Mouse (Mus musculus): Measurements from ENCODE around the gene Zfp622. TPM values are rescaled to one million over a fixed set of nuclear protein-coding genes. Genes with fewer than 3 reads are reported as not detected.

Zfp622 gene
- polyA plus RNA-seq, 1 experiment: 70.8 TPM

DNA sequence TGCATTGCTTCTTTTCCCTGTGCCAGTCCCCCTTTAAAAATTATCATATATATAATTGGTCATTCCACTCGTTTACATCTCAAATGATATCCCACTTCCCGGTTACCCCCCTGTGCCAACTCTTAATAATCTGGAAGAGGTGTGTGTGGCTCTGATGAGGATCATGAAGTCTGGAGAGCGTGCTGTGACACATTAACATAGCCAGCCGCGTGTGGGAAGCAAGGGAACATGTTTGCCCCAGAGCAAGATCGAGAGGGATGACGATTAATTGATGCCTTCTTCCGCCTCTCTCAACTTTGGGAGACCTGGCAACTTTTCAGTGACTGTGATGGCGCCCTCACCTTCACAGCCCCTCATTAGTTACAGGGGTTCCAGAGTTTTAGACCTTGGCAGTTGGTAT is 34.5 kb upstream of the Zfp622 start:
- no peaks in the 10 kb centered on the region for H3K27me3 ChIP-seq (ENCODE audit: control insufficient read depth, insufficient read depth, low read length, poor library complexity, severe bottlenecking)
- TF ChIP-seq CTCF (IDR thresholded peaks at IDR 0.05; ENCODE audit: low read depth, low read length) (no peak), POLR2A (IDR thresholded peaks at IDR 0.05; ENCODE audit: insufficient read depth, low read length) (no peak), EP300 (IDR thresholded peaks at IDR 0.05; ENCODE audit: insufficient read depth, low read depth, low read length) (no peak)
- no peak overlapping the region for H3K4me3 ChIP-seq (ENCODE audit: low read depth, low read length)

DNA sequence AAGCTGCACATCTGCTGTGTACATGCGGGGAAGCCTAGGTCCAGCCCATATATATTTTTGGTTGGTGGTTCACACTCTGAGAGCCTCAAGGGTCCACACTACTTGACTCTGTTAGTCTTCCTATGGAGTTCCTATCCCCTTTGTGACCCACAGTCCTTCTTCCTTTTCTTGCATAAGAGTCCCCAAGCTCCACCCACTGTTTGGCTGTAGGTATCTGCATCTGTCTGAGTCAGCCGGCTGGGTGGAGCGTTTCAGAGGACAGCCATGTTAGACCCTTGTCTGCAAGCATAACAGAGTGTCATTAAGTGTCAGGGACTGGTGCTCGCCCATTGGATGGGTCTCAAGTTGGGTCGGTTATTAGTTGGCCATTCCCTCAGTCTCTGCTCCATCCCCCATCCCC is 33.6 kb upstream of the Zfp622 start:
- no peak overlapping the region for H3K4me3 ChIP-seq (ENCODE audit: low read depth, low read length)
- no peak overlapping the region for H3K27ac ChIP-seq (ENCODE audit: insufficient read depth, low read length)
- no peaks in the 10 kb centered on the region for H3K4me1 ChIP-seq (ENCODE audit: control insufficient read depth, insufficient read depth, low read length)
- no peak overlapping the region for H3K9ac ChIP-seq (ENCODE audit: low read depth, poor library complexity, severe bottlenecking)
- no peaks in the 10 kb centered on the region for H3K9me3 ChIP-seq (replicated peaks; ENCODE audit: control insufficient read depth, insufficient read depth, low read length, poor library complexity, severe bottlenecking)
- no peaks in the 10 kb centered on the region for H3K27me3 ChIP-seq (ENCODE audit: control insufficient read depth, insufficient read depth, low read length, poor library complexity, severe bottlenecking)
- no peak for TF ChIP-seq POLR2A (IDR thresholded peaks at IDR 0.05; ENCODE audit: insufficient read depth, low read length)
- no peak for TF ChIP-seq CTCF (IDR thresholded peaks at IDR 0.05; ENCODE audit: low read depth, low read length)
- TF ChIP-seq EP300 (IDR thresholded peaks at IDR 0.05; ENCODE audit: insufficient read depth, low read depth, low read length): no peak
- no peaks in the 10 kb centered on the region for H3K36me3 ChIP-seq (ENCODE audit: control insufficient read depth, insufficient read depth, low read length, poor library complexity, severe bottlenecking)

More for the DNA sequence above, 34.5 kb upstream of the Zfp622 start:
- no peak overlapping the region for H3K27ac ChIP-seq (ENCODE audit: insufficient read depth, low read length)
- H3K9ac ChIP-seq (ENCODE audit: low read depth, poor library complexity, severe bottlenecking): no peak overlapping the region
- no peaks in the 10 kb centered on the region for H3K36me3 ChIP-seq (ENCODE audit: control insufficient read depth, insufficient read depth, low read length, poor library complexity, severe bottlenecking)
- no peaks in the 10 kb centered on the region for H3K9me3 ChIP-seq (replicated peaks; ENCODE audit: control insufficient read depth, insufficient read depth, low read length, poor library complexity, severe bottlenecking)
- H3K4me1 ChIP-seq (ENCODE audit: control insufficient read depth, insufficient read depth, low read length): no peaks in the 10 kb centered on the region

DNA sequence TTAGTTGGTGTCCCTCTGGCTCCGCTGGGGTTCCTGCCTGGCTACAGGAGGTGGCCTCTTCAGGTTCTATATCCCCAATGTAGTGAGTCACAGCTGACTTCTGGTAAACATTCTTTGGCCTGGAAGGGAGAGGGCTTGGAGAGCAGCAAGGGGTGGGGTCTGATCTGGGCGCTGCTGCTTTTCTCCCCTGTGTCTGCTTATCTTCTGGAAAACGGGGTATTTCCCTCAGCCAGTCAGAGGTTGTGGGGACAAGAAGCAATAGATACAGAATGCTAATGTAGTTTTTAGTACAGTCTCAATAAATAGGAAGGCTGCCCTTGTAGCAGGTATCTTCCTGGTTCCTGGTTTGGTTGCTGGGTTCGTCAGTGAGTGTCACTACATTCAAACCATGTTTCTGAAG is 33.1 kb upstream of the Zfp622 start:
- Histone ChIP-seq H3K9ac (ENCODE audit: low read depth, poor library complexity, severe bottlenecking) (no peak overlapping the region), H3K4me3 (ENCODE audit: low read depth, low read length) (no peak overlapping the region), H3K27ac (ENCODE audit: insufficient read depth, low read length) (no peak overlapping the region), H3K4me1 (ENCODE audit: control insufficient read depth, insufficient read depth, low read length) (no peaks in the 10 kb centered on the region), H3K36me3 (ENCODE audit: control insufficient read depth, insufficient read depth, low read length, poor library complexity, severe bottlenecking) (no peaks in the 10 kb centered on the region), H3K27me3 (ENCODE audit: control insufficient read depth, insufficient read depth, low read length, poor library complexity, severe bottlenecking) (no peaks in the 10 kb centered on the region), H3K9me3 (replicated peaks; ENCODE audit: control insufficient read depth, insufficient read depth, low read length, poor library complexity, severe bottlenecking) (no peaks in the 10 kb centered on the region)
- no peak for TF ChIP-seq POLR2A (IDR thresholded peaks at IDR 0.05; ENCODE audit: insufficient read depth, low read length)
- TF ChIP-seq EP300 (IDR thresholded peaks at IDR 0.05; ENCODE audit: insufficient read depth, low read depth, low read length): no peak
- no peak for TF ChIP-seq CTCF (IDR thresholded peaks at IDR 0.05; ENCODE audit: low read depth, low read length)

DNA sequence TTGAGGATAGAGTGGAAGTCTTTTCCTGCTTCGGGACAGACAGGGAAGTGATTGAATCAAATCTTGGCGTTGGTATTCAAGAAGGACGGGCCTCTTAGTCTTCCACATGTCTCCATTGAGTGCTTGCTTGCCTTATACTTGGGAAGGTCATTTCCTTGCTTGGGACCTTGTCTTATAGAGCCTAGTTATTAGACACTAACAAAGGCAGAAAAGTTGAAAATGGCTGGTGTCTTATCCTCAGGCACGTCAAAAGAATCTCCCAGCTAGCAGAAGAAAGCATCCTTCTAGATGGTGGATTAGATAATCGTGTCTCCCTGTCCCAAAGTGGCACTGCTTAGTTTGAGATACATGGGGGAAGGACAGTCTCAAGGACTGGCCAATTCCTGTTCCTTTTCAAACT is 28.2 kb upstream of the Zfp622 start:
- Histone ChIP-seq H3K9ac (ENCODE audit: low read depth, poor library complexity, severe bottlenecking) (no peak overlapping the region), H3K9me3 (replicated peaks; ENCODE audit: control insufficient read depth, insufficient read depth, low read length, poor library complexity, severe bottlenecking) (no peaks in the 10 kb centered on the region), H3K27ac (ENCODE audit: insufficient read depth, low read length) (no peak overlapping the region), H3K4me1 (ENCODE audit: control insufficient read depth, insufficient read depth, low read length) (no peaks in the 10 kb centered on the region), H3K27me3 (ENCODE audit: control insufficient read depth, insufficient read depth, low read length, poor library complexity, severe bottlenecking) (no peaks in the 10 kb centered on the region), H3K36me3 (ENCODE audit: control insufficient read depth, insufficient read depth, low read length, poor library complexity, severe bottlenecking) (no peaks in the 10 kb centered on the region), H3K4me3 (ENCODE audit: low read depth, low read length) (no peak overlapping the region)
- TF ChIP-seq EP300 (IDR thresholded peaks at IDR 0.05; ENCODE audit: insufficient read depth, low read depth, low read length): no peak
- TF ChIP-seq CTCF (IDR thresholded peaks at IDR 0.05; ENCODE audit: low read depth, low read length): no peak

DNA sequence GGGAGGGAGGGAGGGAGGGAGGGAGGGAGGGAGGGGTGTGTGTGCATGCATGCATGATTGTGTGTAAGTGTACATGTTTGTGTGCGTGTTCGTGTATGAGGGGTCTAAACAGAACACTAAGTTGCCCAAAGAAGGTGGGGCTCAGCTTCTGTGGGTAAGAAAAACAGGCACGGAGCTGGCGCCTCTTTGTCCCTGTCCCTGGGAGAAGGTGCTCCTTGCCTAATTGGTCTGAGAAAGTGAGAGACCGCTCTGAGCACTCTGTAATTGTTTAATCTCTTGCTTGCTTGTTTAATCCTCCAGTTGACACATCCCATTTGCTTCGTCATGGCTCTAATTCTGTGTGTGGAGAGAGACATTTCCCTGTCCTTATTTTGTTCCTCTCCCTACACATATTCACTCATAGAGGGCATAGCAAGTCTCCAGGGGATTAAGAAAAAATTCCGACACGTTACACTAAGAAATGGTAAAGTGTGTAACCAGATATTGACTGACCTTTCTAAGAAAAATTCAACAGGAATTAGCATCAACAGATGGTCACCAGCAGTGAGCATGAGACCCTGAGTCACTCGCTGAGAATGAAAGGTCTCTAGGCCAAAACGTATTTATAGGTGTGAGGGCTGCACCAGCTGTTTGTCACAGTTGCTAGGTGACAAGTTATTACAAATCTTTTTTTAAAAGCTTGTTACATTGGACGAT is 27.6 kb upstream of the Zfp622 start:
- H3K27me3 ChIP-seq (ENCODE audit: control insufficient read depth, insufficient read depth, low read length, poor library complexity, severe bottlenecking): no peaks in the 10 kb centered on the region
- H3K27ac ChIP-seq (ENCODE audit: insufficient read depth, low read length): no peak overlapping the region
- H3K36me3 ChIP-seq (ENCODE audit: control insufficient read depth, insufficient read depth, low read length, poor library complexity, severe bottlenecking): no peaks in the 10 kb centered on the region
- H3K4me1 ChIP-seq (ENCODE audit: control insufficient read depth, insufficient read depth, low read length): no peaks in the 10 kb centered on the region
- H3K4me3 ChIP-seq (ENCODE audit: low read depth, low read length): no peak overlapping the region
- H3K9me3 ChIP-seq (replicated peaks; ENCODE audit: control insufficient read depth, insufficient read depth, low read length, poor library complexity, severe bottlenecking): no peaks in the 10 kb centered on the region
- TF ChIP-seq CTCF (IDR thresholded peaks at IDR 0.05; ENCODE audit: low read depth, low read length) (no peak), POLR2A (IDR thresholded peaks at IDR 0.05; ENCODE audit: insufficient read depth, low read length) (no peak), EP300 (IDR thresholded peaks at IDR 0.05; ENCODE audit: insufficient read depth, low read depth, low read length) (no peak)
- no peak overlapping the region for H3K9ac ChIP-seq (ENCODE audit: low read depth, poor library complexity, severe bottlenecking)

DNA sequence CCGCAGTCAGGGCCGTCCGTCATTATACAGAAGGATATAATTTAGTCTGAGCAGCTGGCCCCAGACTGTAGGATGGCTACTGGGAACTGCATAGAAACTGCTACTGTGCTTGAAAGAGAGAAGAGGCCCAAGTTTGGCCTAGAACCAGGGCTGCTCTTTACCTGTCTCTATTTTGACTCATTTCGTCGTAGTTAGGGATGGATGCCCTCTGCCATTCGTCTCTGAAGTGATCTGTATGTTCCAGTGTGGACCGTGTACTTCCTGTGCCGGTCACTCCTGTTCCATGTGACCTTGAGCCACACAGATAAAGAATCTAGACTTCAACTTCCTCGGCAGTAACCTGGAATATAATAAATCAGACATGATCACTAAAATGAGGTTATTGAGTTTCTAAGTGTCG is 26.5 kb upstream of the Zfp622 start:
- H3K9ac ChIP-seq (ENCODE audit: low read depth, poor library complexity, severe bottlenecking): no peak overlapping the region
- no peak for TF ChIP-seq POLR2A (IDR thresholded peaks at IDR 0.05; ENCODE audit: insufficient read depth, low read length)
- no peak for TF ChIP-seq CTCF (IDR thresholded peaks at IDR 0.05; ENCODE audit: low read depth, low read length)
- no peak for TF ChIP-seq EP300 (IDR thresholded peaks at IDR 0.05; ENCODE audit: insufficient read depth, low read depth, low read length)
- no peaks in the 10 kb centered on the region for H3K9me3 ChIP-seq (replicated peaks; ENCODE audit: control insufficient read depth, insufficient read depth, low read length, poor library complexity, severe bottlenecking)

More for the DNA sequence above, 26.5 kb upstream of the Zfp622 start:
- Histone ChIP-seq H3K27ac (ENCODE audit: insufficient read depth, low read length) (no peak overlapping the region), H3K4me1 (ENCODE audit: control insufficient read depth, insufficient read depth, low read length) (no peaks in the 10 kb centered on the region), H3K27me3 (ENCODE audit: control insufficient read depth, insufficient read depth, low read length, poor library complexity, severe bottlenecking) (no peaks in the 10 kb centered on the region), H3K36me3 (ENCODE audit: control insufficient read depth, insufficient read depth, low read length, poor library complexity, severe bottlenecking) (no peaks in the 10 kb centered on the region), H3K4me3 (ENCODE audit: low read depth, low read length) (no peak overlapping the region)
